ENCODE assay signal across 17 mouse cellular contexts in genomic region chrX:166219331-166219730, GRCm38 (mm10). TPM values are rescaled to one million over a fixed set of nuclear protein-coding genes. Genes with fewer than 3 reads are reported as not detected.
DNase-seq lines count a peak whose midpoint lies in the region; ATAC-seq lines count a peak whose summit lies in the region.
"Had no signal": no experiment of that assay in that cellular context is flagged by ENCODE, and none has a peak within 500 bp of the region (broad histone marks: within the 10 kb centered on the region; RNA-seq: fewer than 3 reads in every experiment).

No protein-coding gene starts in this region.

- peak; percentile 4 to 6 for DNase-seq in cerebellum, postnatal 14 days
- no peak for DNase-seq in cerebellum, adult 11-12 months
- no peak for DNase-seq in frontal cortex, postnatal 10 days (ENCODE audit: low spot score in 2 of 2)
- peak; percentile 14 for DNase-seq in right cerebral cortex, adult 18-20 months
- no peak for DNase-seq in right cerebral cortex, postnatal 25 days
- DNase-seq in brain, adult 2 months (ENCODE audit: low read depth, low spot score) = peak; percentile 66
- DNase-seq in adrenal gland, postnatal 25 days = no peak
- DNase-seq: adrenal gland, adult 2 months; adrenal gland, postnatal 10 days; adrenal gland, postnatal 36 days; cerebellum, adult 11 months; cerebellum, adult 2 months; cerebellum, adult 9-11 months; cerebellum, postnatal 36 days; embryo, embryonic 11 days had no signal

- ATAC-seq in frontal cortex, adult (ENCODE audit: low TSS enrichment) = peak; percentile 31
- ATAC-seq: forebrain, embryonic 14.5 days had no signal

RNA-seq across cellular contexts. Expression of gene Gpm6b, which starts 19.4 kb away (rescaled TPM):
- 4.9 and 5.4 TPM in 2 replicates for total RNA-seq in adrenal gland, postnatal 25 days (2021)

RNA-seq across cellular contexts. Expression of gene Gemin8, which starts 49.1 kb away (rescaled TPM):
- total RNA-seq in adrenal gland, postnatal 25 days (2021) = 10.9 and 11.2 TPM in 2 replicates

Comparison
In these comparisons a context has a peak if more than half of its experiments do, and no peak if none do; other contexts are left out.
1. DNase-seq: peak in cerebellum, postnatal 14 days (2 of 2), right cerebral cortex, adult 18-20 months (single experiment) and brain, adult 2 months (single experiment); none in cerebellum, adult 11-12 months (single experiment), frontal cortex, postnatal 10 days (0 of 2), right cerebral cortex, postnatal 25 days (single experiment) and adrenal gland, postnatal 25 days (single experiment).